Mouse (Mus musculus): Measurements from ENCODE around the gene Foxa3. TPM values are rescaled to one million over a fixed set of nuclear protein-coding genes. Genes with fewer than 3 reads are reported as not detected.

The Foxa3 gene
- total and polyA plus RNA-seq, 3 experiments: not detected

GRCm38 (mm10) chr7:18965312-18965711, 58.0 kb downstream of the Foxa3 start:
- no peak for TF ChIP-seq SIN3A (IDR thresholded peaks at IDR 0.05; ENCODE audit: low read length)
- Histone ChIP-seq H3K9me3 (replicated peaks; ENCODE audit: insufficient read depth, low read length) (no peaks in the 10 kb centered on the region), H3K36me3 (ENCODE audit: control insufficient read depth in 1 of 2, insufficient read depth in 2 of 2, low read length in 2 of 2) (no peaks in the 10 kb centered on the region), H3K27ac (ENCODE audit: control insufficient read depth, low read depth, low read length) (no peak overlapping the region), H3K4me1 (ENCODE audit: control insufficient read depth in 1 of 2, insufficient read depth in 2 of 2, low read length in 2 of 2) (0 out of 4 replicates have a peak, but pooled peaks cover 0 to 8% of the 10 kb centered on the region in 2 experiments), H3K79me2 (ENCODE audit: control insufficient read depth, insufficient read depth, low read length, poor library complexity) (no peaks in the 10 kb centered on the region), H3K27me3 (ENCODE audit: control insufficient read depth in 1 of 2, insufficient read depth in 2 of 2, low read length in 2 of 2) (peaks cover 8 to 13% of the 10 kb centered on the region in 2 experiments), H3K4me3 (ENCODE audit: control insufficient read depth in 1 of 2, insufficient read depth in 1 of 2, low read depth in 2 of 2, low read length in 2 of 2) (no peak overlapping the region), H3K9ac (ENCODE audit: control insufficient read depth, low read depth, low read length, poor library complexity, severe bottlenecking) (no peak overlapping the region)
- DNase-seq (ENCODE audit: low read depth, low spot score): no peak

DNA sequence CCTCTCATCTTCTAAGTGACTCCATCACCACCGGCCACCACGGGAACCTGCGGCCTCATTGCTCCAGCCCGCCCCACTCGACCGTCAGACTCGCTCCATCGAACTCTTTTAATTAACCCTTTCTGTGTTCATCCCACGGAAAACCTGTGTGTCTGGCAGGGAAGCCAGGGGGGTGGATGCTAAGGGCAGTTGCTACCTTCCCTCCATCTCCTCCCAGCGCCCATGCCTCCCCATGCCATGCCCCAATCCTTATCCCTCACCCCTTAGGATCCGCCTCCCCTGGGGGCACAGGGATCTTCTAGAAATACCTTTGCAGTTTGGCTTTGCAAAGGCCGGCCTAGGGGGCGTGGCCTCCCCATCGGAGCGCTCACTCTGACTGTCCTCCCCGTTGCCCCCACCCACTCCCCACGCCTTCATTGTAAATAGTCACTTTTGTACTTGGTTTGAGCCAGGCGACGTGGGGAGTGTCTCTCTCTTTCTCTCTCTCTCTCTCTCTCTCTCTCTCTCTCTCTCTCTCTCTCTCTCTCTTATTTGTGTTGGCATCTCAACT, 60.0 kb downstream of the Foxa3 start:
- no peaks in the 10 kb centered on the region for H3K36me3 ChIP-seq (ENCODE audit: control insufficient read depth in 1 of 2, insufficient read depth in 2 of 2, low read length in 2 of 2)
- no peak overlapping the region for H3K4me3 ChIP-seq (ENCODE audit: control insufficient read depth in 1 of 2, insufficient read depth in 1 of 2, low read depth in 2 of 2, low read length in 2 of 2)
- H3K27ac ChIP-seq (ENCODE audit: control insufficient read depth, low read depth, low read length): no peak overlapping the region
- DNase-seq (ENCODE audit: low read depth, low spot score): no peak
- H3K79me2 ChIP-seq (ENCODE audit: control insufficient read depth, insufficient read depth, low read length, poor library complexity): no peaks in the 10 kb centered on the region
- no peak for TF ChIP-seq E2F4 (IDR thresholded peaks at IDR 0.05; ENCODE audit: borderline replicate concordance, low read depth, low read length)
- no peak for TF ChIP-seq TCF12 (IDR thresholded peaks at IDR 0.05; ENCODE audit: low read depth, low read length)
- TF ChIP-seq SIN3A (IDR thresholded peaks at IDR 0.05; ENCODE audit: low read length): no peak
- TF ChIP-seq SMC3 (IDR thresholded peaks at IDR 0.05; ENCODE audit: low read depth, low read length): no peak
- TF ChIP-seq NRF1 (IDR thresholded peaks at IDR 0.05; ENCODE audit: insufficient read depth, low read depth, low read length, poor library complexity, severe bottlenecking): no peak
- no peak for TF ChIP-seq ZKSCAN1 (IDR thresholded peaks at IDR 0.05; ENCODE audit: low read depth, low read length)
- no peak for TF ChIP-seq ZNF384 (IDR thresholded peaks at IDR 0.05; ENCODE audit: low read depth, low read length)
- no peak for TF ChIP-seq MYB (IDR thresholded peaks at IDR 0.05; ENCODE audit: low read depth, low read length)
- TF ChIP-seq HCFC1 (IDR thresholded peaks at IDR 0.05; ENCODE audit: low read depth, low read length): no peak
- no peak for TF ChIP-seq TAL1 (IDR thresholded peaks at IDR 0.05; ENCODE audit: low read length)
- no peak for TF ChIP-seq ZC3H11A (IDR thresholded peaks at IDR 0.05; ENCODE audit: low read depth, low read length)
- no peak for TF ChIP-seq MAX (IDR thresholded peaks at IDR 0.05; ENCODE audit: low read length)
- H3K9me3 ChIP-seq (replicated peaks; ENCODE audit: insufficient read depth, low read length): no peaks in the 10 kb centered on the region
- H3K9ac ChIP-seq (ENCODE audit: control insufficient read depth, low read depth, low read length, poor library complexity, severe bottlenecking): no peak overlapping the region
- H3K4me1 ChIP-seq (ENCODE audit: control insufficient read depth in 1 of 2, insufficient read depth in 2 of 2, low read length in 2 of 2): 0 out of 4 replicates have a peak, but pooled peaks cover 0 to 8% of the 10 kb centered on the region in 2 experiments
- H3K27me3 ChIP-seq (ENCODE audit: control insufficient read depth in 1 of 2, insufficient read depth in 2 of 2, low read length in 2 of 2): peaks cover 8 to 13% of the 10 kb centered on the region in 2 experiments

Other genes with a start within 250 kb of the Foxa3 start
- gene Psg19, start 225.0 kb downstream of the Foxa3 start, total RNA-seq (2012; rRNA removed): not detected in 2 replicates
- gene Psg19, start 225.0 kb downstream of the Foxa3 start, polyA plus RNA-seq (2012; ENCODE audit: insufficient read depth in 1 of 2, insufficient read length in 2 of 2, low read depth in 1 of 2, low replicate concordance in 2 of 2, missing spikeins in 1 of 2): under 1 TPM in 1 of 2 experiments, not detected in 1; 0.04 TPM
- gene Psg17, start 201.9 kb downstream of the Foxa3 start, total RNA-seq (2012; rRNA removed): not detected in 2 replicates
- gene Psg17, start 201.9 kb downstream of the Foxa3 start, polyA plus RNA-seq (2012; ENCODE audit: insufficient read depth in 1 of 2, insufficient read length in 2 of 2, low read depth in 1 of 2, low replicate concordance in 2 of 2, missing spikeins in 1 of 2): not detected
- gene Mill2, start 183.6 kb downstream of the Foxa3 start, total RNA-seq (2012; rRNA removed): 0.08 TPM in 1 of 2 replicates, not detected in the other
- gene Mill2, start 183.6 kb downstream of the Foxa3 start, polyA plus RNA-seq (2012; ENCODE audit: insufficient read depth in 1 of 2, insufficient read length in 2 of 2, low read depth in 1 of 2, low replicate concordance in 2 of 2, missing spikeins in 1 of 2): under 1 TPM in 1 of 2 experiments, not detected in 1; 0.13 TPM
- gene Pglyrp1, start 152.2 kb downstream of the Foxa3 start, total RNA-seq (2012; rRNA removed): not detected in 2 replicates
- under 1 TPM in 1 of 2 experiments, not detected in 1; 0.33 TPM for gene Pglyrp1, start 152.2 kb downstream of the Foxa3 start, polyA plus RNA-seq (2012; ENCODE audit: insufficient read depth in 1 of 2, insufficient read length in 2 of 2, low read depth in 1 of 2, low replicate concordance in 2 of 2, missing spikeins in 1 of 2)
- gene Ccdc61, start 113.1 kb downstream of the Foxa3 start, total RNA-seq (2012; rRNA removed): 19.7 TPM in 2 replicates
- 10 to 100 TPM in 1 of 2 experiments, not detected in 1; 69.8 TPM for gene Ccdc61, start 113.1 kb downstream of the Foxa3 start, polyA plus RNA-seq (2012; ENCODE audit: insufficient read depth in 1 of 2, insufficient read length in 2 of 2, low read depth in 1 of 2, low replicate concordance in 2 of 2, missing spikeins in 1 of 2)
- gene Nova2, start 97.7 kb downstream of the Foxa3 start, total RNA-seq (2012; rRNA removed): 0.03 and 0.04 TPM in 2 replicates
- gene Nova2, start 97.7 kb downstream of the Foxa3 start, polyA plus RNA-seq (2012; ENCODE audit: insufficient read depth in 1 of 2, insufficient read length in 2 of 2, low read depth in 1 of 2, low replicate concordance in 2 of 2, missing spikeins in 1 of 2): under 1 TPM in 1 of 2 experiments, not detected in 1; 0.22 TPM
- gene Nanos2, start 36.1 kb downstream of the Foxa3 start, total RNA-seq (2012; rRNA removed): not detected in 2 replicates
- gene Nanos2, start 36.1 kb downstream of the Foxa3 start, polyA plus RNA-seq (2012; ENCODE audit: insufficient read depth in 1 of 2, insufficient read length in 2 of 2, low read depth in 1 of 2, low replicate concordance in 2 of 2, missing spikeins in 1 of 2): not detected
- gene Mypop, start 32.3 kb downstream of the Foxa3 start, total RNA-seq (2012; rRNA removed): 0.95 and 1.2 TPM in 2 replicates
- gene Mypop, start 32.3 kb downstream of the Foxa3 start, polyA plus RNA-seq (2012; ENCODE audit: insufficient read depth in 1 of 2, insufficient read length in 2 of 2, low read depth in 1 of 2, low replicate concordance in 2 of 2, missing spikeins in 1 of 2): 1 to 10 TPM in 1 of 2 experiments, not detected in 1; 6.5 TPM
- 27.8 and 33.1 TPM in 2 replicates for gene Irf2bp1, start 19.5 kb downstream of the Foxa3 start, total RNA-seq (2012; rRNA removed)
- gene Irf2bp1, start 19.5 kb downstream of the Foxa3 start, polyA plus RNA-seq (2012; ENCODE audit: insufficient read depth in 1 of 2, insufficient read length in 2 of 2, low read depth in 1 of 2, low replicate concordance in 2 of 2, missing spikeins in 1 of 2): 10 to 100 TPM in 1 of 2 experiments, not detected in 1; 41.1 TPM
- 108 and 122 TPM in 2 replicates for gene Sympk, start 839 bp upstream of the Foxa3 start, total RNA-seq (2012; rRNA removed)
- gene Sympk, start 839 bp upstream of the Foxa3 start, polyA plus RNA-seq (2012; ENCODE audit: insufficient read depth in 1 of 2, insufficient read length in 2 of 2, low read depth in 1 of 2, low replicate concordance in 2 of 2, missing spikeins in 1 of 2): 100 to 1,000 TPM in 1 of 2 experiments, not detected in 1; 226 TPM
- 0.16 and 0.23 TPM in 2 replicates for gene Rsph6a, start 31.2 kb upstream of the Foxa3 start, total RNA-seq (2012; rRNA removed)
- under 1 TPM in 1 of 2 experiments, not detected in 1; 0.04 TPM for gene Rsph6a, start 31.2 kb upstream of the Foxa3 start, polyA plus RNA-seq (2012; ENCODE audit: insufficient read depth in 1 of 2, insufficient read length in 2 of 2, low read depth in 1 of 2, low replicate concordance in 2 of 2, missing spikeins in 1 of 2)
- gene Dmwd, start 52.7 kb upstream of the Foxa3 start, total RNA-seq (2012; rRNA removed): 18.3 and 19.4 TPM in 2 replicates
- gene Dmwd, start 52.7 kb upstream of the Foxa3 start, polyA plus RNA-seq (2012; ENCODE audit: insufficient read depth in 1 of 2, insufficient read length in 2 of 2, low read depth in 1 of 2, low replicate concordance in 2 of 2, missing spikeins in 1 of 2): 10 to 100 TPM; 51.5 to 70.3 TPM
- gene Dmpk, start 60.3 kb upstream of the Foxa3 start, total RNA-seq (2012; rRNA removed): 4.1 and 5.4 TPM in 2 replicates
- gene Dmpk, start 60.3 kb upstream of the Foxa3 start, polyA plus RNA-seq (2012; ENCODE audit: insufficient read depth in 1 of 2, insufficient read length in 2 of 2, low read depth in 1 of 2, low replicate concordance in 2 of 2, missing spikeins in 1 of 2): 10 to 100 TPM in 1 of 2 experiments, not detected in 1; 29.3 TPM
- gene Six5, start 71.1 kb upstream of the Foxa3 start, total RNA-seq (2012; rRNA removed): 2.7 and 3.0 TPM in 2 replicates
- 1 to 10 TPM in 1 of 2 experiments, not detected in 1; 7.7 TPM for gene Six5, start 71.1 kb upstream of the Foxa3 start, polyA plus RNA-seq (2012; ENCODE audit: insufficient read depth in 1 of 2, insufficient read length in 2 of 2, low read depth in 1 of 2, low replicate concordance in 2 of 2, missing spikeins in 1 of 2)
- gene Gm4969, start 94.8 kb upstream of the Foxa3 start, total RNA-seq (2012; rRNA removed): not detected in 2 replicates
- gene Gm4969, start 94.8 kb upstream of the Foxa3 start, polyA plus RNA-seq (2012; ENCODE audit: insufficient read depth in 1 of 2, insufficient read length in 2 of 2, low read depth in 1 of 2, low replicate concordance in 2 of 2, missing spikeins in 1 of 2): not detected
- 11.5 and 13.7 TPM in 2 replicates for gene Fbxo46, start 96.3 kb upstream of the Foxa3 start, total RNA-seq (2012; rRNA removed)
- 10 to 100 TPM in 1 of 2 experiments, not detected in 1; 10.1 TPM for gene Fbxo46, start 96.3 kb upstream of the Foxa3 start, polyA plus RNA-seq (2012; ENCODE audit: insufficient read depth in 1 of 2, insufficient read length in 2 of 2, low read depth in 1 of 2, low replicate concordance in 2 of 2, missing spikeins in 1 of 2)
- gene Qpctl, start 125.8 kb upstream of the Foxa3 start, total RNA-seq (2012; rRNA removed): 3.1 and 3.4 TPM in 2 replicates
- gene Qpctl, start 125.8 kb upstream of the Foxa3 start, polyA plus RNA-seq (2012; ENCODE audit: insufficient read depth in 1 of 2, insufficient read length in 2 of 2, low read depth in 1 of 2, low replicate concordance in 2 of 2, missing spikeins in 1 of 2): 1 to 10 TPM in 1 of 2 experiments, not detected in 1; 6.5 TPM
- gene Snrpd2, start 126.2 kb upstream of the Foxa3 start, total RNA-seq (2012; rRNA removed): 333 and 345 TPM in 2 replicates
- 100 to 1,000 TPM in 1 of 2 experiments, not detected in 1; 234 TPM for gene Snrpd2, start 126.2 kb upstream of the Foxa3 start, polyA plus RNA-seq (2012; ENCODE audit: insufficient read depth in 1 of 2, insufficient read length in 2 of 2, low read depth in 1 of 2, low replicate concordance in 2 of 2, missing spikeins in 1 of 2)
- gene Gipr, start 142.6 kb upstream of the Foxa3 start, total RNA-seq (2012; rRNA removed): 0.49 and 0.65 TPM in 2 replicates
- gene Gipr, start 142.6 kb upstream of the Foxa3 start, polyA plus RNA-seq (2012; ENCODE audit: insufficient read depth in 1 of 2, insufficient read length in 2 of 2, low read depth in 1 of 2, low replicate concordance in 2 of 2, missing spikeins in 1 of 2): 1 to 10 TPM in 1 of 2 experiments, not detected in 1; 2.1 TPM
- gene Eml2, start 152.9 kb upstream of the Foxa3 start, total RNA-seq (2012; rRNA removed): 22.0 and 25.1 TPM in 2 replicates
- 10 to 100 TPM in 1 of 2 experiments, not detected in 1; 43.6 TPM for gene Eml2, start 152.9 kb upstream of the Foxa3 start, polyA plus RNA-seq (2012; ENCODE audit: insufficient read depth in 1 of 2, insufficient read length in 2 of 2, low read depth in 1 of 2, low replicate concordance in 2 of 2, missing spikeins in 1 of 2)
- 0.07 and 0.19 TPM in 2 replicates for gene Gpr4, start 189.0 kb upstream of the Foxa3 start, total RNA-seq (2012; rRNA removed)
- gene Gpr4, start 189.0 kb upstream of the Foxa3 start, polyA plus RNA-seq (2012; ENCODE audit: insufficient read depth in 1 of 2, insufficient read length in 2 of 2, low read depth in 1 of 2, low replicate concordance in 2 of 2, missing spikeins in 1 of 2): under 1 TPM in 1 of 2 experiments, not detected in 1; 0.15 TPM
- 16.3 and 18.5 TPM in 2 replicates for gene Opa3, start 204.8 kb upstream of the Foxa3 start, total RNA-seq (2012; rRNA removed)
- 10 to 100 TPM; 37.2 to 85.4 TPM for gene Opa3, start 204.8 kb upstream of the Foxa3 start, polyA plus RNA-seq (2012; ENCODE audit: insufficient read depth in 1 of 2, insufficient read length in 2 of 2, low read depth in 1 of 2, low replicate concordance in 2 of 2, missing spikeins in 1 of 2)
- 121 and 130 TPM in 2 replicates for gene Vasp, start 248.3 kb upstream of the Foxa3 start, total RNA-seq (2012; rRNA removed)
- 100 to 1,000 TPM in 1 of 2 experiments, not detected in 1; 185 TPM for gene Vasp, start 248.3 kb upstream of the Foxa3 start, polyA plus RNA-seq (2012; ENCODE audit: insufficient read depth in 1 of 2, insufficient read length in 2 of 2, low read depth in 1 of 2, low replicate concordance in 2 of 2, missing spikeins in 1 of 2)

Measured in MEL (cell line).